In the genomic region with DNA sequence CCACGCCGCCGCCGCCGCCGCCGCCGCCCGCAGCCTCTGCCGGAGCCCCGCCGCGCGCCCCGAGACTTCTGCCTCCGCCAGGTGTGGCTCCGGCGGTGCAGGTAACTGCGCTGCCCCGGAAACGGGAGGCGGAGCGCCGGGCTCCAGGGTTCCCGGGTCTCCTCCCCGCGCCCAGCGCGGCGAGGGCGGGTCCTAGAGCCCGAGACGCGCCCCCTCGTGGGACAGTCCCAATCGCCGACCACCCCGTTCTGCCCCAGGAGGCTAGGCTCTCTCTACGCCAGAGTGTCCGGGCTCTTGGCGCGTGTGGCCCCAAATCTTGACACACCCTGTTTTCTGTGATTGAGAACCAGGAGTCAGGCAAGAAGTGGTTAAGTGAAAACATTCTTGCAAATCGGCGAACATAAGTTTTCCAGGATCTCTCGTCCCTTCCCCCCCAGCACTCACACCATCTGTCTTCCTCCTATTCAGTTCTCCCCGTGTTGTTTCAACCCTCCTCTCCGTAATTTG, we compare ENCODE assay signal across 8 mouse cellular contexts. TPM values are rescaled to one million over a fixed set of nuclear protein-coding genes. Genes with fewer than 3 reads are reported as not detected.
A peak's percentile ranks its signal among the peaks of the same experiment; 100 is the strongest.
DNase-seq lines count a peak whose midpoint lies in the region; ATAC-seq lines count a peak whose summit lies in the region.

A gene (minus strand): TSS at position 117 of the 507 bp plus-strand sequence.

- H3K9me3 ChIP-seq in forebrain, embryonic 15.5 days = no peaks in the 10 kb centered on the region
- H3K9me3 ChIP-seq in intestine, embryonic 14.5 days (ENCODE audit: control insufficient read depth, low read length) = no peaks in the 10 kb centered on the region
- H3K9me3 ChIP-seq in midbrain, embryonic 11.5 days (ENCODE audit: control insufficient read depth, low read length) = no peaks in the 10 kb centered on the region
- no peaks in the 10 kb centered on the region for H3K9me3 ChIP-seq in stomach, embryonic 16.5 days (replicated peaks; ENCODE audit: control insufficient read depth, low read length)

- WGBS in forebrain, embryonic 15.5 days = under 1% methylated on average over 47 of the region's 47 CpGs
- WGBS in intestine, embryonic 14.5 days = under 1% methylated on average over 43 of the region's 47 CpGs
- 1% methylated on average over 39 of the region's 47 CpGs for WGBS in midbrain, embryonic 11.5 days
- WGBS in stomach, embryonic 16.5 days = 1% methylated on average over 47 of the region's 47 CpGs

- no peaks in the 10 kb centered on the region for H3K36me3 ChIP-seq in forebrain, embryonic 15.5 days
- no peaks in the 10 kb centered on the region for H3K36me3 ChIP-seq in intestine, embryonic 14.5 days (ENCODE audit: control insufficient read depth, insufficient read depth, low read length)
- no peaks in the 10 kb centered on the region for H3K36me3 ChIP-seq in midbrain, embryonic 11.5 days (ENCODE audit: control insufficient read depth, insufficient read depth, low read length)
- H3K36me3 ChIP-seq in stomach, embryonic 16.5 days (ENCODE audit: control insufficient read depth, insufficient read depth, low read length) = no peaks in the 10 kb centered on the region

- H3K4me3 ChIP-seq in forebrain, embryonic 15.5 days = peak within 1 kb of the TSS; percentile 67
- H3K4me3 ChIP-seq in intestine, embryonic 14.5 days (ENCODE audit: low read depth, low read length) = peak within 1 kb of the TSS; percentile 69
- peak within 1 kb of the TSS; percentile 86 for H3K4me3 ChIP-seq in midbrain, embryonic 11.5 days (ENCODE audit: low read depth, low read length)
- peak within 1 kb of the TSS; percentile 77 for H3K4me3 ChIP-seq in stomach, embryonic 16.5 days (replicated peaks; ENCODE audit: low read length)

- H3K9ac ChIP-seq in forebrain, embryonic 15.5 days (replicated peaks) = peak within 1 kb of the TSS; percentile 78
- H3K9ac ChIP-seq in intestine, embryonic 14.5 days (ENCODE audit: low read length) = peak within 1 kb of the TSS; percentile 66
- H3K9ac ChIP-seq in midbrain, embryonic 11.5 days (ENCODE audit: low read length) = peak within 1 kb of the TSS; percentile 89
- peak within 1 kb of the TSS; percentile 82 for H3K9ac ChIP-seq in stomach, embryonic 16.5 days (ENCODE audit: low read length)

- intact Hi-C loops in left cerebral cortex, postnatal 25 days (cut with DNase I) = loop anchor here (1.0 kb wide), 1 partner anchor 77 kb away; no protein-coding TSS in a partner anchor

- peak within 1 kb of the TSS; percentile 83 for H3K4me2 ChIP-seq in forebrain, embryonic 15.5 days (replicated peaks)
- H3K4me2 ChIP-seq in intestine, embryonic 14.5 days (ENCODE audit: low read length) = peak within 1 kb of the TSS; percentile 89
- H3K4me2 ChIP-seq in midbrain, embryonic 11.5 days = peak within 1 kb of the TSS; percentile 65
- peak within 1 kb of the TSS; percentile 83 for H3K4me2 ChIP-seq in stomach, embryonic 16.5 days (ENCODE audit: low read depth, low read length)

- peak; percentile 85 for DNase-seq in MN1 (ENCODE audit: low spot score)
- DNase-seq in adrenal gland, postnatal 4 days (ENCODE audit: low spot score in 2 of 2) = peak in 1 of 2 experiments; percentile 19
- DNase-seq in intestine, embryonic 14.5 days (ENCODE audit: low spot score) = peak; percentile 91
- peak; percentile 69 to 87 for DNase-seq in left cerebral cortex, postnatal 25 days (ENCODE audit: low spot score in 2 of 2)
- peak; percentile 96 for DNase-seq in midbrain, embryonic 11.5 days (ENCODE audit: low spot score, missing footprints)
- DNase-seq in c-Kit-positive CD71-positive TER-119-positive erythroid progenitor cells, embryonic 14.5 days (ENCODE audit: low spot score) = no peak

- H3K27ac ChIP-seq in forebrain, embryonic 15.5 days (replicated peaks) = peak within 1 kb of the TSS; percentile 71
- no peak within 1 kb of the TSS for H3K27ac ChIP-seq in intestine, embryonic 14.5 days (ENCODE audit: low read depth)
- H3K27ac ChIP-seq in midbrain, embryonic 11.5 days (ENCODE audit: low read depth, low read length) = no peak within 1 kb of the TSS
- peak within 1 kb of the TSS; percentile 70 for H3K27ac ChIP-seq in stomach, embryonic 16.5 days (ENCODE audit: low read length)

- peak; percentile 79 for ATAC-seq in forebrain, embryonic 15.5 days (replicated peaks)
- ATAC-seq in intestine, embryonic 14.5 days (replicated peaks; ENCODE audit: low FRiP score, low TSS enrichment, low read depth) = peak; percentile 80
- ATAC-seq in midbrain, embryonic 11.5 days (ENCODE audit: low FRiP score) = peak; percentile 79
- ATAC-seq in stomach, embryonic 16.5 days (ENCODE audit: insufficient read depth, low FRiP score) = peak; percentile 84

- H3K27me3 ChIP-seq in forebrain, embryonic 15.5 days = no peaks in the 10 kb centered on the region; the same call in 1 of the 2 replicates
- H3K27me3 ChIP-seq in intestine, embryonic 14.5 days (replicated peaks; ENCODE audit: control insufficient read depth, insufficient read depth, low read length) = peaks cover 23% of the 10 kb centered on the region
- H3K27me3 ChIP-seq in midbrain, embryonic 11.5 days (ENCODE audit: control insufficient read depth, insufficient read depth, low read length) = peaks cover 8% of the 10 kb centered on the region
- peaks cover 9% of the 10 kb centered on the region for H3K27me3 ChIP-seq in stomach, embryonic 16.5 days (ENCODE audit: control insufficient read depth, insufficient read depth, low read length)

- H3K4me1 ChIP-seq in forebrain, embryonic 15.5 days = peaks cover 47% of the 10 kb centered on the region
- peaks cover 7% of the 10 kb centered on the region; the same call in 1 of the 2 replicates for H3K4me1 ChIP-seq in intestine, embryonic 14.5 days (replicated peaks; ENCODE audit: control insufficient read depth, insufficient read depth, low read length)
- peaks cover 26% of the 10 kb centered on the region for H3K4me1 ChIP-seq in midbrain, embryonic 11.5 days (ENCODE audit: control insufficient read depth, insufficient read depth, low read length)
- H3K4me1 ChIP-seq in stomach, embryonic 16.5 days (ENCODE audit: control insufficient read depth, insufficient read depth, low read length) = peaks cover 9% of the 10 kb centered on the region; the same call in 1 of the 2 replicates

RNA-seq across cellular contexts. Expression of the gene that starts here (rescaled TPM):
- 10 to 100 TPM; 39.6 to 57.7 TPM for total RNA-seq in adrenal gland, postnatal 4 days (2021)
- 15.6 and 22.2 TPM in 2 replicates for polyA plus RNA-seq in forebrain, embryonic 15.5 days (2015; fragmentation: Nextera tagmentation; extraction: Ambion mirVana)
- 9.3 and 12.4 TPM in 2 replicates for polyA plus RNA-seq in intestine, embryonic 14.5 days (2014; fragmentation: Nextera tagmentation; extraction: Ambion mirVana)
- 100 to 1,000 TPM; 138 TPM for total RNA-seq in left cerebral cortex, postnatal 25 days (2021)
- 6.4 and 8.5 TPM in 2 replicates for polyA plus RNA-seq in midbrain, embryonic 11.5 days (2014; fragmentation: Nextera tagmentation; extraction: Ambion mirVana)
- 5.0 and 5.8 TPM in 2 replicates for polyA plus RNA-seq in stomach, embryonic 16.5 days (2015; fragmentation: Nextera tagmentation; extraction: Ambion mirVana)

Comparison
In these comparisons a context has a peak if more than half of its experiments do, and no peak if none do; other contexts are left out.
1. H3K27ac ChIP-seq: peak in forebrain, embryonic 15.5 days (single experiment) and stomach, embryonic 16.5 days (single experiment); none in intestine, embryonic 14.5 days (single experiment) and midbrain, embryonic 11.5 days (single experiment).
2. Peak in every context shown above with its lines, with median percentiles within 50 percentile points of each other: ATAC-seq, H3K4me2 ChIP-seq, H3K4me3 ChIP-seq and H3K9ac ChIP-seq.